Mouse (Mus musculus): ENCODE measurements at regions not wholly inside any gene's neighbourhood (a gene's known extent, or its start where the extent isn't known, plus 50 kb on each side); places are given as distances from the start of the nearest gene placed in this dataset.

DNA sequence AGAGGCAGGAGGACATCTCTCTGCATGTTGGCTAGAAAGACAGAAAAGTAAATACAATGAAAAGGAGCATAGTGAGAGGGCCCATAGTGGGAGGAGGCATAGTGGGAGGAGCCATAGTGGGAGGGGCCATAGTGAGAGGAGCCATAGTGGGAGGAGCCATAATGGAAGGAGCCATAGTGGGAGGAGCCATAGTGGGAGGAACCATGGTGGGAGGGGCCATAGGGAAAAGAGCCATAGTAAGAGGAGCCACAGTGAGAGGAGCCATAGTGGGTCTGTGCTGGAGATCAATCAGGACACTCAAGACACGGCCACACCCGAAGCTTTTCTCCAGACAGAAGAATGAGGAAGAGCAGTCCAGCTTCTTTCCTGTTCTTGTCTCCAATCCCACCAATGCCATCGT, 58.0 kb upstream of the Ahr start:
- no peaks in the 10 kb centered on the region for H3K4me1 ChIP-seq (ENCODE audit: control insufficient read depth, insufficient read depth, low read length)
- 93% methylated on average over 3 of the region's 3 CpGs for WGBS
- no peak overlapping the region for H3K4me3 ChIP-seq (ENCODE audit: low read depth, low read length)
- ATAC-seq (ENCODE audit: insufficient read depth, low FRiP score, low TSS enrichment) = no peak
- no peak overlapping the region for H3K4me2 ChIP-seq (ENCODE audit: low read depth)
- no peaks in the 10 kb centered on the region for H3K27me3 ChIP-seq (ENCODE audit: control insufficient read depth, insufficient read depth, low read length)
- no peaks in the 10 kb centered on the region for H3K36me3 ChIP-seq (ENCODE audit: control insufficient read depth, insufficient read depth, low read length)
- no peak overlapping the region for H3K27ac ChIP-seq (ENCODE audit: low read depth, low read length)
- H3K9ac ChIP-seq (ENCODE audit: low read length) = no peak overlapping the region
- no peak for DNase-seq (ENCODE audit: low spot score)
- no peaks in the 10 kb centered on the region for H3K9me3 ChIP-seq (ENCODE audit: control insufficient read depth, low read length)

Data from neural tube, embryonic 11.5 days (tissue).